Mouse (Mus musculus): Measurements from ENCODE around the gene Foxa2.

The Foxa2 gene

DNA sequence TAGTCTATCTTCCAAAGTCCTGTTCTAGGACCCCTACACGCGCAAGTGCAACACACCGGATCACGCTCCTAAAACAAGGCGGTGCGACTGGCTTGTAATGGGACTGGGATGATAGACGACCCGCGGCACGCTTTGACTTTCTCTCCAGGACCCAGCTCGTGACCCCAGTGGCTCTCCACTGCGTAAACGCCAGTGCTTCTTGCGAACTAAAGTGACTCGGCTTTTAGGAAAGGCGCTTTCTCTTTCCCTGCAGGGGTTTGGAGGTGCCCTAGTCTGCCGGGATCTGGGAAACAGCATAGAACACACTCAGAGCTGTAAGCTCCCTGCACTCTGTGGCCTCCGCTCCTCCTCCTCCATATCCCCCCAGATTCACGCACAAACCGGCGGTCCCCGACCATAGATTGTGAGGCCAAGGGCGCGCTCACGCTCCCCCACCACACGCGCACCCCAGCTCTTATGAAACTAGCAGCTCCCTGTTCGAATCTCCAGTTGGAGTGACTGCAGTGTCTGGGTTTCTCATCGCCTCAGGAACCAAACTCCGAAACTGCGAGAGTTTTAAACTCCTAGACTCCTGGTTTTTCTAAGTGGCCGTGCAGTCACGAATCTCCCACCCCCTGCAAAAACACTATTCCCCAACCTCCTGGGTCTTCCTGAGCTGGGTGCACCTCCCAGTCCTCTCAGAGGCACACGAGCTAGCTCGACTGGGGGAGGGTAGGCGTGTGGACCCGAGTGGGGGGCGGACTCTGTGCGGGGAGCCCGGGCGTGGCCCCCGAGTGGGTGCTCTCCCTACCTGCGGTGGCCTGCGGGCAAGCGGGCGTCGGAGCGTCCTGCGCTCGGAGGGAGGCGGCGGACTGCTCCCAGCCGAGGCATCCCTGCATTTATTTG lies 7.2 kb downstream of the Foxa2 start:
- DNase-seq (ENCODE audit: low read depth, low spot score): no peak

DNA sequence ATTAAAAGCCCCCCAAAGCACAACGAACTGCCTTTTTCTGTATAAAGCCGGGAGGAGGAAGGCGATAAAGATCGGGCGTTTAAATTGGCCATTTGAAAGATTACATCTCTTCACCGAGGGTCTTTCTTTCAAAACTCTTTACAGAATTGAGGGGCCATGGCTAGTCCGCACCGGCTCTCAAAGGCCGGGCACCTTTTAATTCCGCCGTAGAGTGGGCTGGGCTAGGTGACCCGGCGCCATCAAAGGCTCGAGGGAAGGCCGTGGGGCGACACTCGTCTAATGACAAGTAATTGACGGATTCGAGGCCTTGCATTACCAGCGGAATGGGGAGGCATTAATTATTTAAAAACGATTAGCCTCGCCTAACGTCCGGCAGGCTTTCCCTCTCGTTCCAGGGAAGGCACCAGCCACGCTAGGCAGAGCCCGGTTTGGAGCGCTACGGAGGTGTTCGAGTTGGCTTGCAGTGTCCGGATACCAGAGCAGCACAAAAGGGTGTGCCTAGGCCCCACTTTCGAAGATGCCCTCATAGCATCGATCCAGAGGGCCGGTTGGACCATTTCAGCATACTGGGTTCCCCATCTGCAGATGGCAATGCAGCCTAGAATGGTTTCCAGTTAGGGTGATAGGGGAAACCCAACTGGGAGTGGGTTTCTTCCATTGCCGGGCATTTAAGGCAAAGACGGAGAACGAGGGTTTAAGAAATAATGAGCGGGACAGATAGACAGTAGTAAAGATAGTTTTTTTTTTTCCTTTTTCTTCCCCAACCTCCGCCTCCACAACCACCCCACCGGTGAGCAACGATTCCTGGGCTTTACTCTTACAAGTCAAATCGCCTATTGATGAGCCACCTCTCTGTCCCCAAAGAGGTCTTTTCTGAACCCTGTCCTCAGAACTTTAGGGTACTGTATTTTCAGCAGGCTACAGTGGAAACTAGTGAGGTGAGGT lies 8.1 kb downstream of the Foxa2 start:
- DNase-seq (ENCODE audit: low read depth, low spot score): no peak

DNA sequence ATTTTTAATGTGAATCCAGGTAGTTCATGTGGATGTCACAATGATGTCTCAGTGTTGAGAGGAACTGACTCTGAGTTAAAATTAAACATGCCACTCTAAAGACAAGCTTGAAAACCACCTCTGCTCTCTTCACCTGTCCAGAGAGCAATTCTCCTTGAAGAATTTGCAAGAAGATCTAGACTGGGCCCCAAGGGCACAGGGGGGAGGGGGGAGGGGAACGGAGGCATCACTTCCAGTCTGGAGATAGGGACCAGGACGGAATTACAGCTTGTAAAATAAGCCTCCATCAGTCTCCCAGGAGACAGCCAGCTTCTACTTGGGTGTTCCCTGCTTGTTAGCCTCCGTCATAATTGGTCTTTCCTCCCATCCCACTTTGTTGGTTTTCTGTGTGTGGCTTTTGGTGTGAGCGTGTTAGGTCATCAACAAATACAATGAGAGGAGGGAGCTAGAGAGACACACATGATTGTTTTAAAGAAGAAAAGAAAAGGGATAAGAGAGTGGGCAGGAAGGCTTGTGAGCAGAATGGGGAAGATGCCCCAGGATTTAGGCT lies 10.1 kb downstream of the Foxa2 start:
- no peak for DNase-seq (ENCODE audit: low read depth, low spot score)

DNA sequence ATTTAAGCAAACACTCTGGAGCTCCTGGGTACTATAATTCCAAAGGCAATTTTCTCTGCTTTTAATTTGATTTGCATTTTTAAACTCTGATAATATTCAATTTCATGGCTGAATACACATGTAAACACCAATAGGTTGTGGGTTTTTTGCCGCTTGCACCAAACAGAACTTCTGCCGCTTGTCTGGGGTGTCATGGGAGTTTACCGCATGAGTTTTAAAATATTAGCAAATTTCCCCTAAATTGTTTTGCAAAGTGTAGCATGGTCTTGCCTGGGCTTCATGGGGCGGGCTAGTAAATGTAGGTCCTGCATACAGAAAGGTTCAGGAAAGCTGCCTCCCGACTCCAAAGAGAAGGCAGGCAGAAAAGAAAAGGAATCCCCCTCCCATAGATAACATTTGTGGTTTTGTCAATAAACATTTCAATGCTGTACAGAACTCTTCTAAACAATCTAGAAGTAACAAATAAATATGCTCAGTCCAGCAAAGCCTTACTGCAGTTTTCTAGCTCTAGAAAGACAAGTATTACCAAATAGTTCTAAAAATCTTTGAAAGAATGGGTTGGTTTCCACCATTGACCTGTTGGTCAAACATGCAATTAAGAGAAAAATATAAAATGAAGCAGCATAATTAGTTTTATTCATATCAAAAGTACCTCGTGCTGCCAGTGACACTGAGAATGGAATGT lies 15.6 kb downstream of the Foxa2 start:
- no peak for DNase-seq (ENCODE audit: low read depth, low spot score)

- no peak for DNase-seq (ENCODE audit: low read depth, low spot score)
These were observed 16.2 kb downstream of the Foxa2 start for GRCm38 (mm10) chr2:148030613-148030935.

DNA sequence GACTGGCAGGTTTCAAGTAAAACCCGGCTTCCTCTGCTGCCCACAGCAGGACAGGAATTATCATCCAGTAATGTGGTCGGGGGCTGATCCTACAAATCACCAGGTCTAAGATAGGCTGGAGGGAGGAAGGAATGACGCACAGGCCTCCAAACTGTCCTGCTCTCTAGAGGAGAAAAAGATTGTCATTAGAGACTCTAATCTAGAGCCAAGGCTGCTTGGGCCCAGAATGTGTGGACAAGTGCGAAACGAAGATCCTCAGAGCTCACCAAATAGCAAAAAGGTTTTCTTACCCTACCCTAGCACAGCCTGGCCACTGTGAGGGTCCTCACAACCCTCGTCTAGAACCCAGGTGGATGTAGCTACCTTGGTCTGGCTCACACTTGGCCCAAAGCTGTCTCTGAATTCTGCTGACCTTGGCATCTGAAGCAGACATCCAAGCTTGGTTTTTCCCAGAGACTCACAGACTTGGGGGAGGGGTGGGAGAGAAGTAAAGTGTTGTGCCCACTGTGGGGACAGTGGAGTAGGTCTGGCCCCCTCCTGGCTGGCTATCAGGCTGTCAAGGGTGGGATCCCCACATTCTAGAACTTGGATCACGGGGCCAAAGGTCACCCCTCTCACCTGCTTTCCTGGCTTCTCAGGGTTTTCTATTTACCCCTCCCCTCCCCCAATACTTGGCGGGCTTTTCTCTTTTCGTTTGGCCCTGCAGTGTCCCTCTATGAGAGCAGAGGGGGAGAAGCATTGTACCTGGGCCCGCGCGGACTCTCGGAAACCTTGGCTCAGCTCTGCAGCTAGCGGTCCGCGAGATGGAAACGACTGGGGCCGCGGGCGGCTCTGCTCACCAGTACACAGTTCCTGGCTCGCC lies 16.8 kb downstream of the Foxa2 start:
- no peak for DNase-seq (ENCODE audit: low read depth, low spot score)

GRCm38 (mm10) chr2:148029050-148029608 lies 17.6 kb downstream of the Foxa2 start:
- no peak for DNase-seq (ENCODE audit: low read depth, low spot score)

- no peak for DNase-seq (ENCODE audit: low read depth, low spot score)
These were observed 20.4 kb downstream of the Foxa2 start for GRCm38 (mm10) chr2:148026366-148026765.

- no peak for DNase-seq (ENCODE audit: low read depth, low spot score)
These were observed 21.3 kb downstream of the Foxa2 start for GRCm38 (mm10) chr2:148025481-148025880.

DNA sequence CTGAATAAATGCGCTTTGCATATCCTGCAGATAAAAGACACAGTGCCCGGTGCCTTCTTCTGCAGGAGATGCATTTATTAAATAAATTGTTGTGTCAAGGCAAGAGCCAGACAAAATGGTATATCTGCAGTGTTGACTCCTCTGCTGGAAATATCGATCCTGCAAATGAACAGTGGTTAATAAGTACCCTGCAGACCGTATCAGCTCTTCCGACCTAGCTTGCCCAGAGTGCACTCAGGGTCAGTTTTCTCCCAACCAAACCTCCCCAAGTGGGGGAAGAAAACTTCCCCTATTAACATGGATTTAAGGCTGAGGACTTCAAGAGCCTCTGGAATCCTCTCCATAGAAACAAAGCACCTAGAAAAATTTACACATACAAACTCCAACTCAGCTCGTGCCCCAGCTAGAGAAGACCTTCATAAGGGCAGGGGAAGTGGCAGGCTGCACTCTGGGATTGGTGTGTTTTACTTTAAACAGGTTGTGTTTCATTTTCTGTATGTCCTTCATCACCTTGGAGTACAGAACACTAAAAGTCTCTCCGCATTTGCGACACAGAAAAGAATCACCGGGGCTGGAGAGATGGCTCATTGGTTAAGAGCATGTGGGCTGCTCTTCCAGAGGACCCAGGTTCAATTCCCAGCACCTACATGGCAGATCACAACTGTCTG lies 22.4 kb downstream of the Foxa2 start:
- no peak for DNase-seq (ENCODE audit: low read depth, low spot score)

GRCm38 (mm10) chr2:148023340-148023806 lies 23.4 kb downstream of the Foxa2 start:
- DNase-seq (ENCODE audit: low read depth, low spot score): no peak

DNA sequence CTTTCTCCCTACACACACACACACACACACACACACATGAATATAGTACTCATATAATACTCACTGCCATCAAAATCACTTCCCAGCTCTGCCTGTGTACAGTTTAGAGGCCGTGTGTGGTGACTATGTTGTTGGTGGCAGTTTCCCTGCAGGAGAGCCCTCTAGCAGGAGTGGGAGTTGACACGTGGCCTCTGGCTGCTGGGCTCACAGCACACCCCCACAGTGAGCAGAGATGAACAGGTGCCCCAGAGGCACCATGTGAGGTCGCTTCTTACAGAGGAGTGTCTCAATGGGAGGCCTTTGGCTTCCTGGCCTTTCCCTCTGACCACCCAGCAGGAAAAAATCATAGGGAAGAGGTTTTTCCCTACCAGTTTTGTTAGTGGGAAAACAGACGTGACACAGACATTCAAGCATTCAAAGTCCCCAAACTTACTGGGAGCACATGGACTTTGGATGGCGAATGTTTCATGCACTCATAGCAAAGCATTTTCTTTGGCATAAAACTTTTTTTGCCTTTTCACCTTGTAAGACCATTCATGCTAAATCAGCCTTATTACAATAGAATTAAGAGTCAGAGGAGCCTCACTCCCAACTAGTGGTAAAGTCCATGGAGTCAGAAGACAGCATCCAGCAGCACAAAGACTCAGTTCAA lies 24.7 kb downstream of the Foxa2 start:
- DNase-seq (ENCODE audit: low read depth, low spot score): no peak

DNA sequence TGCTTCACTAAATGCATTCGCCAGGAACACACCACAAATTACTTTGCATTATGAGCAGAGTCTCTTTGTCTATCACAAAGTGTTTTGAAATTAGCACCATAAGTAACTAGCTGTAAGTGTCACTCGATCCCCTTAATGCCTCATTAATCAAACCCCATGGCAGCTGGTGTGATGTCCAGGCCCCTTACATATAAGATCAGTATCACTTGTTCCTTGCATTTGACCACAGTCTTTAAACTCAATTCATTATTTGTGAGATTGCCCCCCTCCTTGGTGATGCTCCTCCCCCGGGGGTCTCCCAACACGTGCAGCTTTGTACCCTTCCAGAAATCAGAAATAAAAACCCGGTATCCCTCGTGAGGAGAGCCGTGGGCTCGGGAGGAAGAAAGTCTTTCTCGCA lies 25.8 kb downstream of the Foxa2 start:
- DNase-seq (ENCODE audit: low read depth, low spot score): no peak

GRCm38 (mm10) chr2:148020125-148020524 lies 26.6 kb downstream of the Foxa2 start:
- no peak for DNase-seq (ENCODE audit: low read depth, low spot score)

GRCm38 (mm10) chr2:148017782-148018690 lies 28.7 kb downstream of the Foxa2 start:
- no peak for DNase-seq (ENCODE audit: low read depth, low spot score)

DNA sequence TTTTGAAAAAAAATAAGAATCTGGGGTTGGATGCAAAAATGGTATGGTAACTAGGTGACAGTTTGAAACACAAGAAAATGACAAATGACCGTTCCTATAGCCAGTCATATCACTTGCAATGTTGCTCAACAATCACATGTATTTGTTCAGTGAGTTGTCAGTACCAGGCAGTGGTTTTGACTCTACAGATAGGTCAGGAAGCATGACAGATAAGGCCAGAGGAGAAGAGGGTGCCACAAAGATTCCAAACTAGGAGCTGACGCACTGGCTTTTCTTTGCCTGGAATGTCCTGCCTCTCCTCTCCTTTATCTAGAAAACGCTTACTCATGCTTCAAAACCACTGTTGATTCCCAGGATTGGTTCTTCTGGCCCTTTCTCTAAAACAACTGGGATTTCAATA lies 33.4 kb downstream of the Foxa2 start:
- no peak for DNase-seq (ENCODE audit: low read depth, low spot score)

DNA sequence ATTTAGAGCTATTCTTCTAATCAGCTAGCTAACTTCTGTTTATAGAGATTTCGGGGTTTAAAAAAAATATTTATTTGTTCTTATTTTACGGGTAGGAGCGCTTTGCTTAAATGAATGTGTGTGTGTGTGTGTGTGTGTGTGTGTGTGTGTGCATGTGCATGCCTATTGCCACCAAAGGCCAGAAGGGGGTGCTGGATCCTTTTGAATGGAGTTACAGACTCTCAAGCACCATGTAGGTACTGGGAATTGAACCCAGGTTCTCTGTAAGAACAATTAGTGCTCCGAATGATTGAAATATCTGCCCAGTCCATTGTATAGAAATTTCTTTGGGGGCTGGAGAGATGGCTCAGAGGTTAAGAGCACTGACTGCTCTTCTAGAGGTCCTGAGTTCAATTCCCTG lies 37.7 kb downstream of the Foxa2 start:
- DNase-seq (ENCODE audit: low read depth, low spot score): no peak

Measured in c-Kit-negative CD71-positive TER-119-positive erythroid progenitor cells, embryonic 14.5 days (primary cell).